Mouse (Mus musculus): ENCODE results near the gene Olfr649.

DNA sequence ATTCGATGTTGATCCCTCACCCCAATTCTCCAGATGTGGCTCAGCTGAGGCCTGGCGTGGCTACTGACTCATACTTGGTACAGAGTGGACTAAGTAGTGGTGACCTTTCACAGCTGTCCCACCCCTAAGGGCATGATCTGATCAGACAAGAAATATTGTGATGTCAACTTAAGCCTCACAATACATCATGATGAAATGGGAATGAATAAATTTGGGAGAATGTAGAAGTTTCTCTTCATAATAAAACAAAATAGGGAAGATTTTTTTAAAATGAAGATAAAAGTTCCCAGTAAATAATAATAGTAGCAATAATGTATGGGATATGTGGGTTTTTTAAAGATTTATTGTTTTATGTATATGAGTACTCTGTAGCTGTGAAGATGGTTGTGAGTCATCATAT, 45.3 kb downstream of the Olfr649 start, which contains the start of gene Ubqlnl:
- TF ChIP-seq CTCF (IDR thresholded peaks at IDR 0.05; ENCODE audit: low read depth) (no peak), EP300 (IDR thresholded peaks at IDR 0.05; ENCODE audit: low read depth) (no peak)

All from liver, embryonic 14.5 days (tissue).